Mouse (Mus musculus) kidney, embryonic 15.5 days (tissue): Measurements from ENCODE around the gene Rfx1. TPM values are rescaled to one million over a fixed set of nuclear protein-coding genes. Genes with fewer than 3 reads are reported as not detected.
A peak's percentile ranks its signal among the peaks of the same experiment; 100 is the strongest.

ENCODE experiments used
- ATAC-seq: fragments of 200-750 bp; cut with Nextera tagmentation; replicated peaks from 2 replicates; pipeline ENCODE4 v1.8.0; 2017; ENCODE audit warnings: moderate TSS enrichment; ENCODE audit not compliant: low FRiP score
- H3K27ac ChIP-seq: fragments of 300-500 bp; sonication (generic); 2 replicates; pipeline ENCODE4 v1.5.1; 2015; ENCODE audit warnings: mild to moderate bottlenecking, inconsistent platforms
- H3K27me3 ChIP-seq: fragments of 300-500 bp; sonication (generic); 2 replicates; pipeline ENCODE4 v1.6.1; 2015; ENCODE audit warnings: inconsistent platforms
- H3K36me3 ChIP-seq: fragments of 300-500 bp; sonication (generic); 2 replicates; pipeline ENCODE4 v1.6.1; 2015; ENCODE audit warnings: inconsistent platforms
- H3K4me1 ChIP-seq: fragments of 300-500 bp; sonication (generic); 2 replicates; pipeline ENCODE4 v1.6.1; 2015; ENCODE audit warnings: inconsistent platforms
- H3K4me2 ChIP-seq: fragments of 300-500 bp; sonication (generic); 2 replicates; pipeline ENCODE4 v1.6.1; 2015; ENCODE audit warnings: moderate library complexity, mild to moderate bottlenecking, inconsistent platforms
- H3K4me3 ChIP-seq: fragments of 300-500 bp; sonication (generic); replicated peaks from 2 replicates; pipeline ENCODE4 v1.5.1; 2015; ENCODE audit warnings: mild to moderate bottlenecking, inconsistent platforms
- H3K9ac ChIP-seq: fragments of 300-500 bp; sonication (generic); 2 replicates; pipeline ENCODE4 v1.6.1; 2015; ENCODE audit warnings: mild to moderate bottlenecking, inconsistent platforms
- H3K9me3 ChIP-seq: fragments of 300-500 bp; sonication (generic); replicated peaks from 2 replicates; pipeline ENCODE4 v1.6.1; 2016; ENCODE audit warnings: inconsistent platforms
- WGBS: fragments of 180-500 bp; shearing (Covaris S2); methylation state at CpG from one replicate; pipeline ENCODE4 v1.1.7; 2015; ENCODE audit warnings: mixed read lengths; 5-methylcytosine and 5-hydroxymethylcytosine counted together
- polyA plus RNA-seq: library from polyadenylated mRNA; unstranded; fragments of >200 nt; fragmentation: Nextera tagmentation; extraction: Ambion mirVana; gene quantifications from 2 replicates; pipeline ENCODE4 v1.2.1, GENCODE M21; 2015

Rfx1 gene
- polyA plus RNA-seq, 1 experiment from 2014 or later: 10.7 TPM

GRCm38 (mm10) chr8:84072321-84072720 is 5.7 kb downstream of the Rfx1 start:
- no peak for ATAC-seq
- WGBS: 87% methylated on average over 10 of the region's 10 CpGs
- H3K36me3 ChIP-seq: peaks cover 17% of the 10 kb centered on the region; the same call in 1 of the 2 replicates
- H3K9ac ChIP-seq: no peak overlapping the region
- no peaks in the 10 kb centered on the region for H3K27me3 ChIP-seq
- no peak overlapping the region for H3K4me3 ChIP-seq
- no peak overlapping the region for H3K4me2 ChIP-seq
- H3K9me3 ChIP-seq: no peaks in the 10 kb centered on the region
- 0 out of 2 replicates have a peak overlapping the region, but pooled peaks have one; percentile 32 for H3K27ac ChIP-seq
- peaks cover 78% of the 10 kb centered on the region for H3K4me1 ChIP-seq

GRCm38 (mm10) chr8:84073230-84073976 is 6.8 kb downstream of the Rfx1 start:
- WGBS: 56% methylated on average over 10 of the region's 10 CpGs
- Histone ChIP-seq H3K4me2 (no peak overlapping the region), H3K4me1 (peaks cover 68% of the 10 kb centered on the region), H3K27me3 (no peaks in the 10 kb centered on the region), H3K27ac (no peak overlapping the region), H3K9ac (no peak overlapping the region), H3K4me3 (no peak overlapping the region), H3K36me3 (peaks cover 17% of the 10 kb centered on the region; the same call in 1 of the 2 replicates), H3K9me3 (no peaks in the 10 kb centered on the region)
- no peak for ATAC-seq

DNA sequence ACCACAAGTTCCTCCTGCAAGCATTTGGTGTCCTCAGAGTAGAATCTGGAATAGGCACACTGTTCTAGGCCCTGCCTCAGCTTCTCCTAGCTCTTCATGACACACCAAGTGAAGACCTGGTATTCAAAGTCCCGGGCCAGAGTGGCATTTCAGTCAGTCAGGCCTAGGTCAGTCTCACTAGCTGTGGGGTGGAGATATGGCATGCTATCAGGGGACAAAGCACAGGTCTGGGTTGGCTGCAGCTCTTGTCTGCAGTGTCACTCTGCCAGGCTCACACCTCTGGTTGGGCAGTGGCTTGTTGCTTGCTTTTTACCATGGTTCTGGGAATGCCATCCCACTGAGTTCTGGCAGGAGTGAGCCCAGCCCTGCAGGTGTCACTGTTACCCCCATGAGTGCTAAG is 9.8 kb downstream of the Rfx1 start:
- WGBS: 85% methylated on average over 1 of the region's 1 CpGs
- ATAC-seq: no peak
- Histone ChIP-seq H3K4me3 (no peak overlapping the region), H3K4me1 (peaks cover 40% of the 10 kb centered on the region), H3K27ac (no peak overlapping the region), H3K9ac (no peak overlapping the region), H3K36me3 (peaks cover 43% of the 10 kb centered on the region), H3K9me3 (no peaks in the 10 kb centered on the region), H3K27me3 (no peaks in the 10 kb centered on the region), H3K4me2 (no peak overlapping the region)

- 38% methylated on average over 3 of the region's 3 CpGs for WGBS
- Histone ChIP-seq H3K27ac (no peak overlapping the region), H3K4me2 (no peak overlapping the region), H3K4me3 (no peak overlapping the region), H3K9ac (no peak overlapping the region), H3K9me3 (no peaks in the 10 kb centered on the region), H3K4me1 (peaks cover 36% of the 10 kb centered on the region), H3K36me3 (peaks cover 46% of the 10 kb centered on the region), H3K27me3 (no peaks in the 10 kb centered on the region)
- 0 out of 2 replicates have a peak, but pooled peaks have one; percentile 15 for ATAC-seq
Measured at GRCm38 (mm10) chr8:84076849-84077248, 10.2 kb downstream of the Rfx1 start.

DNA sequence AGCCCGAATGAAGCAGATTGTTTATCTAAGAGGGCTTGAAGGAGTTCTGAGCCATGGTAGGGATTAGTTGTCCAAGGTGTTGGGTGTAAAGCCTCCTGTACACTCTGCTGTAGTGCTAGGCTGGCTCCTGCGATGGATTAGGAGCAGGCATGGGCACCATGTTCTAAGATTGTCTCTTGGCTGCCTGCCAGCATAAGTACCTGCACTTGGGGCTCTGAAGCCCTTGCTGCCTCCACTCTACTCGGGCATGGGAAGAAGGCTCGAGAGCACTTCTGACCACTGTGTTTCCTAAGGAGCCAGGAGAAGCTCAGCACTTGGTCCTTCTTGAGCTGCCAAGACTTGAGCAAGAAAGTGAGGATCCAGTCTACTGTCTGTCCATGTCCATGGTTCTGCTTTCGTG is 12.6 kb downstream of the Rfx1 start:
- H3K27ac ChIP-seq: no peak overlapping the region
- H3K9ac ChIP-seq: no peak overlapping the region
- no peak overlapping the region for H3K4me2 ChIP-seq
- ATAC-seq: no peak
- no peaks in the 10 kb centered on the region for H3K9me3 ChIP-seq
- H3K36me3 ChIP-seq: peaks cover 66% of the 10 kb centered on the region
- H3K27me3 ChIP-seq: no peaks in the 10 kb centered on the region
- no peak overlapping the region for H3K4me3 ChIP-seq
- H3K4me1 ChIP-seq: peaks cover 17% of the 10 kb centered on the region; the same call in 1 of the 2 replicates
- WGBS: 83% methylated on average over 5 of the region's 5 CpGs

GRCm38 (mm10) chr8:84083829-84084241 is 17.2 kb downstream of the Rfx1 start:
- Histone ChIP-seq H3K9me3 (no peaks in the 10 kb centered on the region), H3K9ac (no peak overlapping the region), H3K27me3 (no peaks in the 10 kb centered on the region), H3K4me1 (0 out of 2 replicates have a peak, but pooled peaks cover 5% of the 10 kb centered on the region), H3K27ac (no peak overlapping the region), H3K36me3 (peaks cover 91% of the 10 kb centered on the region), H3K4me2 (no peak overlapping the region), H3K4me3 (no peak overlapping the region)
- ATAC-seq: peak; percentile 70
- WGBS: 30% methylated on average over 8 of the region's 8 CpGs

DNA sequence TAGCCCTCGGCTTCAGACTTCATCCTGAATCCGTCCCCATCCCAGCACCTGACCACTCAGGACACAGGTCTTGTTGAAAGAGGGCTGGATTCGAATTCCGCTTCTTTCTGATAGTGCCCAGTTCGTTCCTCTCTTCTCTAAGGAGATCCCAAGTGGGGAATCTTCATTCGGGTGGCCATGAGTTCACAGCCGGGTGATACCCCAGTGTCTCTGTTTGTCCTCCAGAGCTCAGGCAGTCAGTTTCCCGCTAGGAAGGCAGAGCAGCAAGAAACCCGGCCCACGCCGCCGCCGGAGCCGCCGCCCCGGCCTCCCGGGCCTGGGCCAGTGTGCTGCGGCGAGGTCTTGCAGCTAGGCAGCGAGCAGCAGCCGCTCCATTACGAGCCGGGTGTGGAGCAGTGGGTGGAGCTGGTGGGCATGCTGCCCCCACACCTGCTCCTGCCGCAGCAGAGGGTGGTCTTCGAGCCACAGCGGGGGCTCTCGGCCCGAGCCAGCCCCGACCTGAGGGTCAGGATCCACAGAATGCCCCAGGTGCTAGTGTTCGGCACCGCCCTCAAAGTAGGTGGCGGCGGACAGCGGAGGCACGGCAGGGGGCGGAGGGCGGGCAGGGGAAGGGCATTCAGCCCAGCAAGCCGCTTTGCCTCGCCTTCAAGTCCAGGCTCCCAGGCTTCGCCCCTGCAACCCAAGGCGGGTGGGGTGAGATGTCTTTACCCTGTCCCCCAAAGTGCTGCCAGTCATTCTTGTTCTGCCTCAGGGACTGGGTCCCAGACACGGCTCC is 17.9 kb downstream of the Rfx1 start:
- Histone ChIP-seq H3K4me2 (0 out of 2 replicates have a peak overlapping the region, but pooled peaks have one; percentile 23), H3K9ac (no peak overlapping the region), H3K4me3 (no peak overlapping the region), H3K27ac (no peak overlapping the region), H3K27me3 (no peaks in the 10 kb centered on the region), H3K9me3 (no peaks in the 10 kb centered on the region), H3K4me1 (0 out of 2 replicates have a peak, but pooled peaks cover 5% of the 10 kb centered on the region), H3K36me3 (peaks cover 94% of the 10 kb centered on the region)
- ATAC-seq: no peak
- 54% methylated on average over 42 of the region's 42 CpGs for WGBS

- no peak overlapping the region for H3K4me2 ChIP-seq
- H3K9me3 ChIP-seq: no peaks in the 10 kb centered on the region
- H3K36me3 ChIP-seq: peaks cover 94% of the 10 kb centered on the region
- H3K27ac ChIP-seq: no peak overlapping the region
- ATAC-seq: no peak
- no peaks in the 10 kb centered on the region for H3K27me3 ChIP-seq
- WGBS: 88% methylated on average over 7 of the region's 7 CpGs
- 0 out of 2 replicates have a peak, but pooled peaks cover 5% of the 10 kb centered on the region for H3K4me1 ChIP-seq
- H3K4me3 ChIP-seq: no peak overlapping the region
- no peak overlapping the region for H3K9ac ChIP-seq
Measured at GRCm38 (mm10) chr8:84087156-84087555, 20.5 kb downstream of the Rfx1 start.

DNA sequence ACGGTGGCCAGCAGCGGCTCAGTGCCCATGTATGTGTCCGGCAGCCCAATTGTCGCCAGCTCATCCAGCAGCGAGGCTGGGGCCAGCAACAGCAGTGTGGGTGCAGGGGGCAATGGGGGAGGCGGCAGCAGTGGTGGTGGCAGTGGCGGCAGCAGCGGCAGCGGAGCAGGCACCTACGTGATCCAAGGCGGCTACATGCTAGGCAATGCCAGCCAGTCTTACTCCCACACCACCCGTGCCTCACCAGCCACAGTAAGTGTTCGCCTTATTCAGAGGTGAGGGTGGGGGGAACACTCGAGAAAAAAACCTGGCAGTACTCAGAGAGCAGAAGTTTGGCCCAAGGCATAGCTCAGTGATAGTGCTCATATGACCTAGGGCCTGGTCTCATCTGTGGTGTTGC is 21.2 kb downstream of the Rfx1 start:
- Histone ChIP-seq H3K9me3 (no peaks in the 10 kb centered on the region), H3K36me3 (peaks cover 94% of the 10 kb centered on the region), H3K27me3 (no peaks in the 10 kb centered on the region), H3K4me1 (0 out of 2 replicates have a peak, but pooled peaks cover 5% of the 10 kb centered on the region), H3K27ac (no peak overlapping the region), H3K9ac (no peak overlapping the region), H3K4me3 (no peak overlapping the region), H3K4me2 (no peak overlapping the region)
- WGBS: 95% methylated on average over 14 of the region's 14 CpGs
- no peak for ATAC-seq

DNA sequence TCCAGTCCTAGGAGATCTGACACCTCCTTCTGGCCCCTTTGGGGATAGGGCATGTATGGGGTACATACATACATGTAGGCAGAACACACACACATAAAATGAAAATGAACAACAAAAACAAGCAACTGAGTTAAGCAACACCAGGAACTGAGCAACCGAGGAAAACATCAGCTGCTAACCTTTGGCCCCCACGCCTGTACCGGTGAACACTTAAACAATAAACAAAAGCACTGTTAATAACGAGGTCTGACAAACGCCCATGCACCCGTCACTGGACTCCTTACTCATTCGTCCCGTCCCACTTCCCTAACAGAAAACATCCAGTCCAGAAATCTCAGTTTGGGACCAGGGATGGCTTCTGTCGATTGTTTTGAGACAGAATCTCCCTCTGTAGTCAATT is 22.6 kb downstream of the Rfx1 start:
- Histone ChIP-seq H3K27me3 (no peaks in the 10 kb centered on the region), H3K4me3 (no peak overlapping the region), H3K9ac (no peak overlapping the region), H3K27ac (no peak overlapping the region), H3K4me2 (no peak overlapping the region), H3K36me3 (peaks cover 93% of the 10 kb centered on the region), H3K9me3 (no peaks in the 10 kb centered on the region), H3K4me1 (0 out of 2 replicates have a peak, but pooled peaks cover 5% of the 10 kb centered on the region)
- no peak for ATAC-seq
- WGBS: 75% methylated on average over 9 of the region's 9 CpGs

- Histone ChIP-seq H3K9me3 (no peaks in the 10 kb centered on the region), H3K36me3 (peaks cover 95% of the 10 kb centered on the region), H3K9ac (no peak overlapping the region), H3K4me1 (no peaks in the 10 kb centered on the region), H3K4me3 (no peak overlapping the region), H3K27me3 (no peaks in the 10 kb centered on the region), H3K27ac (no peak overlapping the region), H3K4me2 (no peak overlapping the region)
- ATAC-seq: no peak
- 91% methylated on average over 8 of the region's 8 CpGs for WGBS
Measured at GRCm38 (mm10) chr8:84090585-84090984, 24.0 kb downstream of the Rfx1 start.

DNA sequence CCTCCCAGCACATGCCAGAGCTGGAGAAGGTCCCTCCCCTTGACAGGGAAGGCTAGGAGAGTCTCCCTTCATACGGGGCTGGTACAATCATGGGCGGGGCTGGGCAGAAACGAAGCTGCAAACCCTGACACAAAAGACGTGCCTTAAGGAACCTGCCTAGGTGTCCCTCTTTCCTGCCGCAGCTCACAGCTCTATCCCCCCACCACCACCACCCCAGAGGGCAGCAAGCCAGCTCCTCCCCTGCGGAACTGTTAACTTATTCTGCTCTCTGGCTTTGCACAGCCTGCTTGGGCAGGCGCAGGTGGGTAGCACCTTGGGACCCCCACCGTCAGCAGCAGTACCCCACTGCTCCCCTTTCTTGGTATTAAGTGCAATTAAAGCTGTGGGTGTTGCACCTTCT is 29.4 kb downstream of the Rfx1 start:
- Histone ChIP-seq H3K27me3 (no peaks in the 10 kb centered on the region), H3K9ac (no peak overlapping the region), H3K4me2 (no peak overlapping the region), H3K27ac (no peak overlapping the region), H3K9me3 (no peaks in the 10 kb centered on the region), H3K4me1 (no peaks in the 10 kb centered on the region), H3K4me3 (no peak overlapping the region), H3K36me3 (peaks cover 95% of the 10 kb centered on the region)
- 60% methylated on average over 8 of the region's 8 CpGs for WGBS
- ATAC-seq: no peak
